Mouse (Mus musculus) limb, embryonic 10.5 days (tissue): ENCODE measurements around the gene Sept3. TPM values are rescaled to one million over a fixed set of nuclear protein-coding genes. Genes with fewer than 3 reads are reported as not detected.

Source experiments
- DNase-seq: peaks from one replicate; pipeline ENCODE4 v3.0.0-alpha.2; 2017; ENCODE audit warnings: low spot score
- H3K27ac ChIP-seq: fragments of 300-500 bp; sonication (generic); 2 replicates; pipeline ENCODE4 v1.5.1; 2016; ENCODE audit warnings: mild to moderate bottlenecking
- H3K27me3 ChIP-seq: fragments of 300-500 bp; sonication (generic); 2 replicates; pipeline ENCODE4 v1.6.1; 2016; ENCODE audit warnings: low read depth, mild to moderate bottlenecking; ENCODE audit not compliant: poor library complexity, severe bottlenecking
- H3K36me3 ChIP-seq: fragments of 300-500 bp; sonication (generic); 2 replicates; pipeline ENCODE4 v1.6.1; 2016; ENCODE audit warnings: mild to moderate bottlenecking, moderate library complexity
- H3K4me1 ChIP-seq: fragments of 300-500 bp; sonication (generic); 2 replicates; pipeline ENCODE4 v1.6.1; 2016
- H3K4me3 ChIP-seq: fragments of 300-500 bp; sonication (generic); 2 replicates; pipeline ENCODE4 v1.5.1; 2016; ENCODE audit warnings: mild to moderate bottlenecking, moderate library complexity
- H3K9me3 ChIP-seq: fragments of 300-500 bp; sonication (generic); replicated peaks from 2 replicates; pipeline ENCODE4 v1.6.1; 2016; ENCODE audit warnings: mild to moderate bottlenecking
- WGBS: fragments of 180-500 bp; shearing (Covaris S2); methylation state at CpG from one replicate; pipeline ENCODE4 v1.1.7; 2016; 5-methylcytosine and 5-hydroxymethylcytosine counted together
- polyA plus RNA-seq: library from polyadenylated mRNA; unstranded; fragments of >200 nt; fragmentation: Nextera tagmentation; extraction: Ambion mirVana; gene quantifications from 2 replicates; pipeline ENCODE4 v1.2.1, GENCODE M21; 2016

Sept3 gene
- polyA plus RNA-seq, 1 experiment from 2014 or later, result 41.5 TPM

GRCm38 (mm10) chr15:82280638-82281037 is 5.9 kb downstream of the Sept3 start:
- Histone ChIP-seq H3K9me3 (no peaks in the 10 kb centered on the region), H3K27me3 (no peaks in the 10 kb centered on the region), H3K4me3 (no peak overlapping the region), H3K4me1 (peaks cover 13% of the 10 kb centered on the region), H3K36me3 (peaks cover 77% of the 10 kb centered on the region), H3K27ac (no peak overlapping the region)
- no peak for DNase-seq
- WGBS, result 86% methylated on average over 4 of the region's 4 CpGs

- H3K9me3 ChIP-seq, result no peaks in the 10 kb centered on the region
- H3K27me3 ChIP-seq, result no peaks in the 10 kb centered on the region
- DNase-seq, result no peak
- H3K4me3 ChIP-seq, result no peak overlapping the region
- peaks cover 97% of the 10 kb centered on the region for H3K36me3 ChIP-seq
- 59% methylated on average over 12 of the region's 12 CpGs for WGBS
- H3K4me1 ChIP-seq, result no peaks in the 10 kb centered on the region
- H3K27ac ChIP-seq, result no peak overlapping the region
These were observed 11.5 kb downstream of the Sept3 start for GRCm38 (mm10) chr15:82286157-82286556.

GRCm38 (mm10) chr15:82290252-82290651 is 15.6 kb downstream of the Sept3 start:
- H3K9me3 ChIP-seq, result no peaks in the 10 kb centered on the region
- H3K27ac ChIP-seq, result no peak overlapping the region
- H3K27me3 ChIP-seq, result no peaks in the 10 kb centered on the region
- no peak for DNase-seq
- peaks cover 12% of the 10 kb centered on the region for H3K4me1 ChIP-seq
- H3K4me3 ChIP-seq, result no peak overlapping the region
- H3K36me3 ChIP-seq, result peaks cover 68% of the 10 kb centered on the region
- WGBS, result 92% methylated on average over 7 of the region's 7 CpGs

- no peak overlapping the region for H3K4me3 ChIP-seq
- H3K27ac ChIP-seq, result no peak overlapping the region
- peaks cover 43% of the 10 kb centered on the region for H3K36me3 ChIP-seq
- WGBS, result 33% methylated on average over 5 of the region's 5 CpGs
- H3K9me3 ChIP-seq, result no peaks in the 10 kb centered on the region
- H3K4me1 ChIP-seq, result peaks cover 12% of the 10 kb centered on the region
- DNase-seq, result no peak
- no peaks in the 10 kb centered on the region for H3K27me3 ChIP-seq
These were observed 18.2 kb downstream of the Sept3 start for GRCm38 (mm10) chr15:82292851-82293250.

DNA sequence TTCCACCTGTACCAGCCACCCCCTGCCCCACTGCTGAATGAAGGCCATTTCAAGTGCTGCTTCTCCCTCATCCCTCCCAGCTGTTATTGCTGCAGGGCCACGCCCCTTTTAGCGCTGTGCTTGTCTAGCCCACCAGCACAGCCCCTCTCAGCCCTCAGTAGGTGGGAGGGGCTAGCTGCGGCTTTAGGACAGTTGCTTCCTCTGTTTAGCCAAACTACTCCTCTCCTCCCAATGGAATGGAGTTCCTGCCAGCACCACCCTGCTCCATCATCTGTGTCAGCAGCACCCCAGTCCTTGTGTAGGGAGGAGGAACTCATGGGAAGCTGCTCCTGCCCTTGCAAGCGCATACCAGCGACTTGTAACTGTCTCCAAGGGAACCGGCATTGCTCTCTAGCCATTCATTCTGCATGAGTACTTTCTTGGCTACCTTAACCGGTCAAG is 18.6 kb downstream of the Sept3 start:
- Histone ChIP-seq H3K36me3 (peaks cover 38% of the 10 kb centered on the region), H3K9me3 (no peaks in the 10 kb centered on the region), H3K4me1 (peaks cover 12% of the 10 kb centered on the region), H3K4me3 (no peak overlapping the region), H3K27me3 (no peaks in the 10 kb centered on the region), H3K27ac (no peak overlapping the region)
- WGBS, result 20% methylated on average over 7 of the region's 7 CpGs
- no peak for DNase-seq

DNA sequence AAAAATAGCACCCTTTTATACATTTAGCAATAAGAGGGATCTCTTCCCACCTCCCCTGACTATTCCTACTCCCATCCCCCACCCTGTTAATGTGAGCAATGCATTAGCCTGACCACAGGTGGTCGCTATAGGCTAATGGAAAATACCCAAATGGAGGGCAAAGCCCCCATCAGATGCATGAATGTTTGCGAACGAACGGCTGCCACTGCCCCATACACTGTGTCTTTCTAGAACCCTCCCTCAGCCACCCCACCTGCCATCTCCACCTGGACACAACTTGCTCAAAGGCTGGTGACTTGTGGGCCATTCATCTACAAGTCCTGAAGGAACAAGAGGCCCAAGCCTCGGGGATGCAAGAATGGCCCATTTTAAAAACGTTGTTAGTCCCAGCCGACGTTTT is 19.4 kb downstream of the Sept3 start:
- Histone ChIP-seq H3K4me1 (peaks cover 16% of the 10 kb centered on the region), H3K27me3 (peaks cover 7% of the 10 kb centered on the region), H3K4me3 (no peak overlapping the region), H3K9me3 (0 out of 2 replicates have a peak, but pooled peaks cover 2% of the 10 kb centered on the region), H3K27ac (no peak overlapping the region), H3K36me3 (peaks cover 31% of the 10 kb centered on the region)
- 58% methylated on average over 8 of the region's 8 CpGs for WGBS
- peak; percentile 35 for DNase-seq

- WGBS, result 55% methylated on average over 39 of the region's 39 CpGs
- H3K4me3 ChIP-seq, result 0 out of 2 replicates have a peak within 1 kb of the TSS, but pooled peaks have one; percentile 14
- H3K27ac ChIP-seq, result no peak within 1 kb of the TSS
- peak; percentile 31 for DNase-seq
- peaks cover 11% of the 10 kb centered on the region for H3K27me3 ChIP-seq
- H3K4me1 ChIP-seq, result peaks cover 6% of the 10 kb centered on the region; the same call in 1 of the 2 replicates
- H3K36me3 ChIP-seq, result no peaks in the 10 kb centered on the region
- 0 out of 2 replicates have a peak, but pooled peaks cover 2% of the 10 kb centered on the region for H3K9me3 ChIP-seq
These were observed 24.3 kb downstream of the Sept3 start, which contains the start of gene Wbp2nl for GRCm38 (mm10) chr15:82298764-82299561. TSS of gene Wbp2nl (plus strand) at chr15:82298954.

DNA sequence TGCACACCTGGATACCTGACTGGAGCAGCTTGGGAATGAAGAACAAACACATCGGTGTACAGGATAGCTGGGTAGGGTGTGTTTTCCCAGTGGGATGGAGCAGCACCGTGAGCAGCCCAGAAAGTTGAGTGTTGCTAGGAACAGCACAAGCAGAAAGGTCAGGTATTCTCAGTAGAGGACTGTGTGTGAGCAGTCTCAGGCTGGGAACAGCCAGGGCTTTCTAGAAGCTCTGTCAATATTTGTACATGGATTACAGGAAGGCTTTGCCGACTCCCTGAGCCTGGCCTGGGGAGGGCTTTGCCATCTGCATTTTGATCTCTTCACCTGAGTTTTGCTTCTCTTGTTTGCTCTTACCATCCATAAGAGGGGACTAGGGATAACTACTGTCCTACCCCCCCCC is 32.4 kb downstream of the Sept3 start:
- H3K27me3 ChIP-seq, result no peaks in the 10 kb centered on the region
- H3K9me3 ChIP-seq, result no peaks in the 10 kb centered on the region
- no peak overlapping the region for H3K27ac ChIP-seq
- no peaks in the 10 kb centered on the region for H3K4me1 ChIP-seq
- no peak for DNase-seq
- H3K4me3 ChIP-seq, result no peak overlapping the region
- 86% methylated on average over 3 of the region's 3 CpGs for WGBS
- H3K36me3 ChIP-seq, result no peaks in the 10 kb centered on the region

GRCm38 (mm10) chr15:82308416-82308815 is 33.7 kb downstream of the Sept3 start:
- Histone ChIP-seq H3K4me3 (no peak overlapping the region), H3K27me3 (no peaks in the 10 kb centered on the region), H3K27ac (no peak overlapping the region), H3K4me1 (no peaks in the 10 kb centered on the region), H3K36me3 (no peaks in the 10 kb centered on the region), H3K9me3 (no peaks in the 10 kb centered on the region)
- DNase-seq, result no peak
- 85% methylated on average over 3 of the region's 3 CpGs for WGBS

- no peak for DNase-seq
- H3K4me3 ChIP-seq, result no peak overlapping the region
- no peaks in the 10 kb centered on the region for H3K9me3 ChIP-seq
- H3K27me3 ChIP-seq, result no peaks in the 10 kb centered on the region
- 87% methylated on average over 6 of the region's 6 CpGs for WGBS
- no peaks in the 10 kb centered on the region for H3K36me3 ChIP-seq
- H3K27ac ChIP-seq, result no peak overlapping the region
- no peaks in the 10 kb centered on the region for H3K4me1 ChIP-seq
These were observed 43.1 kb downstream of the Sept3 start for GRCm38 (mm10) chr15:82317839-82318238.

DNA sequence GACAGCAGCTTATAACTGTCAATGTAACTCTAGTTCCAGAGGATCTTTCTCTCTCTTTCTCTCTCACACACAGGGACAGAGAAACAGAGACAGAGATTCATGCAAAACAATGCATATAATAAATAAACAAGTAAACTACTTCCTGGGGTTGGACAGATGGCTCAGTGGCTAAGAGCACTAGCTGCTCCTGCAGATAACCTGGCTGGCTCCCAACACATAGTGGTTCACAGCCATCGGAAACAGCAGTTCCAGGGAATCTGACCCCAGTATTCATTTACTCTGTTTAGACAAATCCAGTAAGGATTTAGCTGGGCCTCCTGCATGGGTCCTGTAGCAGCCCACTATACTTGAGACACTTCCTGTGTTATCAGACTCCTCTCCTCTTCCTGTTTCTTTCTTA is 44.9 kb downstream of the Sept3 start:
- H3K4me3 ChIP-seq, result no peak overlapping the region
- H3K27ac ChIP-seq, result no peak overlapping the region
- H3K27me3 ChIP-seq, result no peaks in the 10 kb centered on the region
- 85% methylated on average over 1 of the region's 1 CpGs for WGBS
- no peaks in the 10 kb centered on the region for H3K36me3 ChIP-seq
- 0 out of 2 replicates have a peak, but pooled peaks cover 3% of the 10 kb centered on the region for H3K4me1 ChIP-seq
- H3K9me3 ChIP-seq, result no peaks in the 10 kb centered on the region
- no peak for DNase-seq

- 88% methylated on average over 8 of the region's 8 CpGs for WGBS
- no peak overlapping the region for H3K27ac ChIP-seq
- no peak for DNase-seq
- H3K4me3 ChIP-seq, result no peak overlapping the region
- H3K27me3 ChIP-seq, result no peaks in the 10 kb centered on the region
- 0 out of 2 replicates have a peak, but pooled peaks cover 3% of the 10 kb centered on the region for H3K4me1 ChIP-seq
- H3K9me3 ChIP-seq, result no peaks in the 10 kb centered on the region
- no peaks in the 10 kb centered on the region for H3K36me3 ChIP-seq
These were observed 47.5 kb downstream of the Sept3 start for GRCm38 (mm10) chr15:82322195-82322594.

- H3K4me3 ChIP-seq, result no peak overlapping the region
- 78% methylated on average over 2 of the region's 2 CpGs for WGBS
- no peak overlapping the region for H3K27ac ChIP-seq
- 0 out of 2 replicates have a peak, but pooled peaks cover 3% of the 10 kb centered on the region for H3K4me1 ChIP-seq
- no peak for DNase-seq
- H3K9me3 ChIP-seq, result no peaks in the 10 kb centered on the region
- H3K27me3 ChIP-seq, result no peaks in the 10 kb centered on the region
- H3K36me3 ChIP-seq, result peaks cover 14% of the 10 kb centered on the region
These were observed 50.7 kb downstream of the Sept3 start for GRCm38 (mm10) chr15:82325382-82325781.
